Mouse (Mus musculus): Measurements from ENCODE around the gene Angpt4. TPM values are rescaled to one million over a fixed set of nuclear protein-coding genes. Genes with fewer than 3 reads are reported as not detected.

The Angpt4 gene
- total and polyA plus RNA-seq, 3 experiments, result 0.04 TPM; not detected in 2

GRCm38 (mm10) chr2:151956500-151957137 is 45.6 kb downstream of the Angpt4 start:
- peaks cover 0 to 7% of the 10 kb centered on the region in 2 experiments for H3K36me3 ChIP-seq (replicated peaks in 1 of 2; ENCODE audit: control insufficient read depth in 1 of 2, insufficient read depth in 1 of 2, low read length in 1 of 2)
- no peak overlapping the region for H3K4me2 ChIP-seq (ENCODE audit: insufficient read depth, low read depth, poor library complexity, severe bottlenecking)
- in situ Hi-C loops (cut with MboI; ENCODE audit: low pct_ligation_motif_present, low pct_unique_long_range_greater_than_20kb, low sequenced_read_pairs), result no loop called here
- dilution Hi-C loops (cut with MboI; ENCODE audit: extremely low pct_ligation_motif_present, extremely low pct_unique_long_range_greater_than_20kb, low sequenced_read_pairs), result no loop called here
- no peaks in the 10 kb centered on the region for H3K9me3 ChIP-seq (replicated peaks; ENCODE audit: low read length)
- H3K4me3 ChIP-seq (replicated peaks in 1 of 3; ENCODE audit: low read depth in 2 of 3, low read length in 2 of 3, poor library complexity in 1 of 3), result no peak overlapping the region
- no peaks in the 10 kb centered on the region for H3K79me2 ChIP-seq (replicated peaks; ENCODE audit: control insufficient read depth, extremely low read depth, insufficient read depth, poor library complexity, severe bottlenecking)
- H3K9ac ChIP-seq (ENCODE audit: insufficient read depth, low read depth), result no peak overlapping the region
- DNase-seq (ENCODE audit: extremely low read depth), result no peak
- TF ChIP-seq SMC3 (IDR thresholded peaks at IDR 0.05; ENCODE audit: low read depth, low read length) (no peak), POLR2AphosphoS2 (IDR thresholded peaks at IDR 0.05; ENCODE audit: low read depth, low read length) (no peak), BHLHE40 (IDR thresholded peaks at IDR 0.05; ENCODE audit: low read depth, low read length) (no peak), GABPA (IDR thresholded peaks at IDR 0.05; ENCODE audit: insufficient replicate concordance, low read depth, low read length) (no peak), IRF4 (IDR thresholded peaks at IDR 0.05; ENCODE audit: low read depth, low read length) (no peak), ZKSCAN1 (IDR thresholded peaks at IDR 0.05; ENCODE audit: borderline replicate concordance, low read depth, low read length) (no peak), ZNF384 (IDR thresholded peaks at IDR 0.05; ENCODE audit: low read depth, low read length) (no peak), EP300 (IDR thresholded peaks at IDR 0.05; ENCODE audit: low read length) (no peak), KAT2A (IDR thresholded peaks at IDR 0.05; ENCODE audit: insufficient replicate concordance, low read length) (no peak), CHD2 (IDR thresholded peaks at IDR 0.05; ENCODE audit: low read length) (no peak), PAX5 (IDR thresholded peaks at IDR 0.05; ENCODE audit: low read length) (no peak), ETS1 (conservative IDR thresholded peaks at IDR 0.05; ENCODE audit: low read depth, low read length) (no peak), NELFE (IDR thresholded peaks at IDR 0.05; ENCODE audit: low read depth, low read length) (no peak), TCF12 (IDR thresholded peaks at IDR 0.05; ENCODE audit: low read depth, low read length) (no peak), HCFC1 (IDR thresholded peaks at IDR 0.05; ENCODE audit: low read depth, low read length) (no peak)
- H3K27ac ChIP-seq (ENCODE audit: insufficient read depth, low read depth), result no peak overlapping the region
- H3K27me3 ChIP-seq (replicated peaks), result peaks cover 1% of the 10 kb centered on the region
- H3K4me1 ChIP-seq (ENCODE audit: control insufficient read depth in 1 of 2, insufficient read depth in 2 of 2), result peaks cover 23 to 43% of the 10 kb centered on the region in 2 experiments

GRCm38 (mm10) chr2:151959274-151959673 is 48.3 kb downstream of the Angpt4 start:
- no peak overlapping the region for H3K4me3 ChIP-seq (replicated peaks in 1 of 3; ENCODE audit: low read depth in 2 of 3, low read length in 2 of 3, poor library complexity in 1 of 3)
- peaks cover 1% of the 10 kb centered on the region for H3K27me3 ChIP-seq (replicated peaks)
- DNase-seq (ENCODE audit: extremely low read depth), result peak; percentile 92
- in situ Hi-C loops (cut with MboI; ENCODE audit: low pct_ligation_motif_present, low pct_unique_long_range_greater_than_20kb, low sequenced_read_pairs) (no loop called here), dilution Hi-C loops (cut with MboI; ENCODE audit: extremely low pct_ligation_motif_present, extremely low pct_unique_long_range_greater_than_20kb, low sequenced_read_pairs) (no loop called here)
- H3K27ac ChIP-seq (ENCODE audit: insufficient read depth, low read depth), result peak overlapping the region; percentile 41
- H3K4me2 ChIP-seq (ENCODE audit: insufficient read depth, low read depth, poor library complexity, severe bottlenecking), result peak overlapping the region; percentile 49; the same call in 1 of the 2 replicates
- H3K9me3 ChIP-seq (replicated peaks; ENCODE audit: low read length), result no peaks in the 10 kb centered on the region
- H3K79me2 ChIP-seq (replicated peaks; ENCODE audit: control insufficient read depth, extremely low read depth, insufficient read depth, poor library complexity, severe bottlenecking), result no peaks in the 10 kb centered on the region
- H3K36me3 ChIP-seq (replicated peaks in 1 of 2; ENCODE audit: control insufficient read depth in 1 of 2, insufficient read depth in 1 of 2, low read length in 1 of 2), result peaks cover 0 to 1% of the 10 kb centered on the region in 2 experiments
- H3K4me1 ChIP-seq (ENCODE audit: control insufficient read depth in 1 of 2, insufficient read depth in 2 of 2), result peaks cover 25 to 55% of the 10 kb centered on the region in 2 experiments
- no peak overlapping the region for H3K9ac ChIP-seq (ENCODE audit: insufficient read depth, low read depth)
- peak; percentile 90 for TF ChIP-seq IRF4 (IDR thresholded peaks at IDR 0.05; ENCODE audit: low read depth, low read length)
- TF ChIP-seq ZNF384 (IDR thresholded peaks at IDR 0.05; ENCODE audit: low read depth, low read length), result no peak
- no peak for TF ChIP-seq NELFE (IDR thresholded peaks at IDR 0.05; ENCODE audit: low read depth, low read length)
- TF ChIP-seq ZKSCAN1 (IDR thresholded peaks at IDR 0.05; ENCODE audit: borderline replicate concordance, low read depth, low read length), result no peak
- TF ChIP-seq BHLHE40 (IDR thresholded peaks at IDR 0.05; ENCODE audit: low read depth, low read length), result peak; percentile 98
- no peak for TF ChIP-seq ELF1 (IDR thresholded peaks at IDR 0.05; ENCODE audit: low read depth, low read length)
- TF ChIP-seq HCFC1 (IDR thresholded peaks at IDR 0.05; ENCODE audit: low read depth, low read length), result no peak
- TF ChIP-seq JUND (conservative IDR thresholded peaks at IDR 0.05; ENCODE audit: low read depth, low read length), result no peak
- TF ChIP-seq MXI1 (IDR thresholded peaks at IDR 0.05; ENCODE audit: low read depth, low read length), result peak; percentile 63; the same call in 1 of the 2 replicates
- no peak for TF ChIP-seq UBTF (IDR thresholded peaks at IDR 0.05; ENCODE audit: low read depth, low read length)
- no peak for TF ChIP-seq KAT2A (IDR thresholded peaks at IDR 0.05; ENCODE audit: insufficient replicate concordance, low read length)
- TF ChIP-seq USF2 (conservative IDR thresholded peaks at IDR 0.05; ENCODE audit: low read depth, low read length), result no peak
- no peak for TF ChIP-seq NRF1 (IDR thresholded peaks at IDR 0.05; ENCODE audit: low read depth, low read length)
- no peak for TF ChIP-seq ZC3H11A (IDR thresholded peaks at IDR 0.05; ENCODE audit: low read depth, low read length)
- peak; percentile 88 for TF ChIP-seq EP300 (IDR thresholded peaks at IDR 0.05; ENCODE audit: low read length)
- TF ChIP-seq MAZ (IDR thresholded peaks at IDR 0.05; ENCODE audit: low read depth, low read length), result no peak
- TF ChIP-seq CHD1 (IDR thresholded peaks at IDR 0.05; ENCODE audit: low read depth, low read length), result no peak
- TF ChIP-seq ETS1 (conservative IDR thresholded peaks at IDR 0.05; ENCODE audit: low read depth, low read length), result peak; percentile 87
- TF ChIP-seq GABPA (IDR thresholded peaks at IDR 0.05; ENCODE audit: insufficient replicate concordance, low read depth, low read length), result no peak
- TF ChIP-seq POLR2AphosphoS2 (IDR thresholded peaks at IDR 0.05; ENCODE audit: low read depth, low read length), result no peak
- TF ChIP-seq USF1 (IDR thresholded peaks at IDR 0.05; ENCODE audit: low read depth, low read length), result no peak
- no peak for TF ChIP-seq TBP (conservative IDR thresholded peaks at IDR 0.05; ENCODE audit: low read depth, low read length)
- peak; percentile 69 for TF ChIP-seq MEF2A (IDR thresholded peaks at IDR 0.05; ENCODE audit: borderline replicate concordance, low read depth, low read length)
- TF ChIP-seq MAX (IDR thresholded peaks at IDR 0.05; ENCODE audit: low read length), result no peak
- TF ChIP-seq TCF12 (IDR thresholded peaks at IDR 0.05; ENCODE audit: low read depth, low read length), result peak; percentile 95
- TF ChIP-seq POLR2A (IDR thresholded peaks at IDR 0.05; ENCODE audit: low read depth, low read length), result no peak
- peak; percentile 83 for TF ChIP-seq CHD2 (IDR thresholded peaks at IDR 0.05; ENCODE audit: low read length)
